In the genomic region with DNA sequence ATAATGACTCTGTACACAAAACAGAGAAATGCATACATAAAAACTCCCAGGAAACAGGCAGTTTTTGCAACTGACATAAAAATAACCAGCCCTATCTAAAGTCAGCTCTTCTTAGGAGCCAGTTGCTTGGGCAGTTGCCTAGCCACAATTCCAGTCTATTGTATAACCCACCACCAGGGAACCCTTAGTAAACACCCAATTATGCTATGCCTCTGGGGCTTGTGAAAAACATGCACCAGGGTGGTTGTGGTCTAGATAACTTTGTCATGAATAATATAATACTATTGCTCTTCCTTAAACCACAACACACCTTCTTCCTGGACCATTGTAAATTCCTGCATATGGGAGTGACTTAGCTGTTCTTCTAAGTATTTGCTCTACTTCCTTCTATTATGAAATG, we compare ENCODE assay signal across 19 mouse cellular contexts. TPM values are rescaled to one million over a fixed set of nuclear protein-coding genes. Genes with fewer than 3 reads are reported as not detected.
"Had no signal": no experiment of that assay in that cellular context is flagged by ENCODE, and none has a peak within 500 bp of the region (broad histone marks: within the 10 kb centered on the region; RNA-seq: fewer than 3 reads in every experiment).

No protein-coding gene starts in this region.

- ATAC-seq: midbrain, embryonic 13.5 days; midbrain, embryonic 15.5 days had no signal

- H3K9me3 ChIP-seq: midbrain, embryonic 13.5 days; midbrain, embryonic 15.5 days; neural tube, embryonic 12.5 days; stomach, embryonic 15.5 days had no signal

- H3K4me2 ChIP-seq: lung, embryonic 14.5 days; midbrain, embryonic 11.5 days; midbrain, embryonic 13.5 days; midbrain, embryonic 15.5 days; neural tube, embryonic 12.5 days; stomach, embryonic 15.5 days had no signal

- H3K4me3 ChIP-seq: megakaryocyte, embryonic 14.5 days; midbrain, embryonic 13.5 days; midbrain, embryonic 15.5 days; neural tube, embryonic 12.5 days; stomach, embryonic 15.5 days had no signal

- H3K27ac ChIP-seq: macrophage; midbrain, embryonic 13.5 days; midbrain, embryonic 15.5 days; neural tube, embryonic 12.5 days; stomach, embryonic 15.5 days; stomach, postnatal 0 days had no signal

- DNase-seq: lung, adult 18-20 months; lung, embryonic 14.5 days; lung, postnatal 14 days; lung, postnatal 36 days; retina, postnatal 1 day; right cerebral cortex, adult 18-20 months; right cerebral cortex, postnatal 25 days; thymus, adult 2 months; thymus, postnatal 25 days; thymus, postnatal 4 days had no signal

- H3K4me1 ChIP-seq: midbrain, embryonic 13.5 days; midbrain, embryonic 15.5 days; neural tube, embryonic 12.5 days; stomach, embryonic 15.5 days had no signal

- H3K27me3 ChIP-seq: megakaryocyte, embryonic 14.5 days; midbrain, embryonic 13.5 days; midbrain, embryonic 15.5 days; neural tube, embryonic 12.5 days; stomach, embryonic 15.5 days had no signal

- H3K9ac ChIP-seq: lung, embryonic 14.5 days; midbrain, embryonic 13.5 days; midbrain, embryonic 15.5 days; neural tube, embryonic 12.5 days; stomach, embryonic 15.5 days had no signal

- H3K36me3 ChIP-seq: midbrain, embryonic 13.5 days; midbrain, embryonic 15.5 days; neural tube, embryonic 12.5 days; stomach, embryonic 15.5 days had no signal

RNA-seq across cellular contexts. Expression of gene Gbp8, which starts 14.7 kb away (rescaled TPM):
- polyA plus RNA-seq: neural tube, embryonic 14.5 days had no signal
